Mouse (Mus musculus) liver, embryonic 11.5 days (tissue): ENCODE results near the gene Kcnj15. TPM values are rescaled to one million over a fixed set of nuclear protein-coding genes. Genes with fewer than 3 reads are reported as not detected.

Experiments used
- ATAC-seq: fragments of 200-750 bp; cut with Nextera tagmentation; replicated peaks from 2 replicates; pipeline ENCODE4 v1.8.0; 2017; ENCODE audit warnings: moderate number of reproducible peaks, mild to moderate bottlenecking, moderate TSS enrichment, moderate library complexity; ENCODE audit not compliant: low FRiP score
- DNase-seq: peaks from one replicate; pipeline ENCODE4 v3.0.0-alpha.2; 2017; ENCODE audit warnings: low spot score
- H3K27ac ChIP-seq: fragments of 300-500 bp; sonication (generic); 2 replicates; pipeline ENCODE4 v1.5.1; 2014; ENCODE audit warnings: mild to moderate bottlenecking, low read depth, low read length, control low read depth
- H3K27me3 ChIP-seq: fragments of 300-500 bp; sonication (generic); replicated peaks from 2 replicates; pipeline ENCODE4 v1.6.1; 2014; ENCODE audit warnings: low read length, mixed read lengths; ENCODE audit not compliant: control insufficient read depth, insufficient read depth
- H3K36me3 ChIP-seq: fragments of 300-500 bp; sonication (generic); 2 replicates; pipeline ENCODE4 v1.6.1; 2014; ENCODE audit warnings: mild to moderate bottlenecking, low read length, moderate library complexity, mixed read lengths; ENCODE audit not compliant: control insufficient read depth, insufficient read depth
- H3K4me1 ChIP-seq: fragments of 300-500 bp; sonication (generic); replicated peaks from 2 replicates; pipeline ENCODE4 v1.6.1; 2014; ENCODE audit warnings: low read length, mixed read lengths; ENCODE audit not compliant: control insufficient read depth, insufficient read depth
- H3K4me2 ChIP-seq: fragments of 300-500 bp; sonication (generic); 2 replicates; pipeline ENCODE4 v1.6.1; 2014; ENCODE audit warnings: mild to moderate bottlenecking, control low read depth, moderate library complexity
- H3K4me3 ChIP-seq: fragments of 300-500 bp; sonication (generic); 2 replicates; pipeline ENCODE4 v1.5.1; 2014; ENCODE audit warnings: low read depth, low read length, control low read depth
- H3K9ac ChIP-seq: fragments of 300-500 bp; sonication (generic); 2 replicates; pipeline ENCODE4 v1.6.1; 2014; ENCODE audit warnings: low read depth, low read length, control low read depth
- H3K9me3 ChIP-seq: fragments of 300-500 bp; sonication (generic); 2 replicates; pipeline ENCODE4 v1.6.1; 2016; ENCODE audit warnings: low read length, inconsistent platforms, mixed read lengths; ENCODE audit not compliant: control insufficient read depth
- WGBS: fragments of 180-500 bp; shearing (Covaris S2); extraction: QIAGEN DNeasy Blood & Tissue Kit; methylation state at CpG from one replicate; pipeline ENCODE4 v1.1.7; 2014; 5-methylcytosine and 5-hydroxymethylcytosine counted together
- polyA plus RNA-seq: library from polyadenylated mRNA; unstranded; fragments of >200 nt; fragmentation: Nextera tagmentation; extraction: Ambion mirVana; gene quantifications from 2 replicates; pipeline ENCODE4 v1.2.1, GENCODE M21; 2014

Kcnj15 gene
- polyA plus RNA-seq, 1 experiment from 2014 or later = 0.34 TPM

- Histone ChIP-seq H3K4me2 (no peak overlapping the region), H3K9ac (no peak overlapping the region), H3K9me3 (no peaks in the 10 kb centered on the region), H3K27ac (no peak overlapping the region), H3K4me3 (no peak overlapping the region), H3K4me1 (no peaks in the 10 kb centered on the region), H3K27me3 (no peaks in the 10 kb centered on the region; the same call in 1 of the 2 replicates), H3K36me3 (no peaks in the 10 kb centered on the region)
- WGBS = 52% methylated on average over 2 of the region's 2 CpGs
- ATAC-seq (no peak), DNase-seq (no peak)
Measured at GRCm38 (mm10) chr16:95219459-95219858, 37.9 kb upstream of the Kcnj15 start.

DNA sequence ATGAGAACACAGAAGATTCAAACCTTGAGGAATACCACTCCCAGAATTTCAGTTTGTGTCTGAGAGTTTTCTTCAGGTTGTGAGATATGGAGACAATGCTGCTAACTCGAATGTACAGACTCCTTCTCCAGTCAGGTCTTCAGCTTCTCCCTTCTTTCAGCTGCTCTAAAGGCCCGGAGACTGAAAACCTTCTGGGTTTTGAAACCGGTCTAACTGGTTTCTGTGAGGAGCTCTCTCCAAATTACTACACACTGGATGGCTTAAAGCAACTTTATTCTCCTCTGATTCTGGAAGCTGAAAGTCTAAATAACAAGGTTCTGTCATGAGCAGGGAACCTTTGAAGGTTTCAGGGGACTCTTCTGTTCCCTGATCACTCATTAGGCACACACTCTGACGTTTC is 36.3 kb upstream of the Kcnj15 start:
- Histone ChIP-seq H3K9ac (no peak overlapping the region), H3K9me3 (no peaks in the 10 kb centered on the region)
- no peak for DNase-seq

DNA sequence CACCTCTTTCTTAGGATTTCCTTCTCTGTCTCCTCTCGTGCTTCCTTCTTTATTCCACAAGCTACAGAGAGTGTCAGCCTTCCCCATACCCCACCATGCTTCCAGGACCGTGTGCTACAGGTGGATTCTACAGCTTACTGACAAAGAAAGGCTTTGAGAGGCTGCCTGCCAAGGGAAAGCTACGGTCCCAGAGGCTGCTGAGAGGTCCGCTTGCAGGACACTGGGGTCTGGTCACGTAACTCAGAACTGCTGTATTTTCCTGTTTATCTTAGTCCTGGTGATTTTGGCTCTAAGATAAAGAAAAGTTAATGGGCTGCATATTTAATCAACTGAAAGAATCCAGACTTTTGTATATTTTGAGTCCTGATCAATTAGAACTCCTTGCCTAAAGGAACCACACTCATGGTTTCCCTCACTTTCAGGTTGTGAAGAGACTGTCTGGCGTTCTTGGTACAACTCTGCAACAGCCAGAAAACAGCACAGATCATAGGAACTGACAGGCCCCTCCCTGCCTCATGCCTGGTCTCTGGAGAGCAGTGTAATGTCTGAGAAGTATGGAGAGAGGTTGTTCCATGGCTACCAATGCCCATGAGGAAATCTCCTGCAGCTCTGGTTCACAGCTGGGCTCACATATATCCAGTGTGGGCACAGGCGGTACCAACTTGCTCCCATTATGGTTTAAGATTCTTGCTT is 35.2 kb upstream of the Kcnj15 start:
- WGBS = 61% methylated on average over 7 of the region's 7 CpGs
- no peak overlapping the region for H3K9ac ChIP-seq
- no peaks in the 10 kb centered on the region for H3K36me3 ChIP-seq
- no peak overlapping the region for H3K27ac ChIP-seq
- no peaks in the 10 kb centered on the region for H3K4me1 ChIP-seq
- no peak overlapping the region for H3K4me3 ChIP-seq
- no peak for DNase-seq
- H3K4me2 ChIP-seq = no peak overlapping the region
- no peak for ATAC-seq
- no peaks in the 10 kb centered on the region; the same call in 1 of the 2 replicates for H3K27me3 ChIP-seq
- H3K9me3 ChIP-seq = no peaks in the 10 kb centered on the region

More for the DNA sequence above, 36.3 kb upstream of the Kcnj15 start:
- Histone ChIP-seq H3K4me1 (no peaks in the 10 kb centered on the region), H3K27ac (no peak overlapping the region), H3K4me3 (no peak overlapping the region), H3K36me3 (no peaks in the 10 kb centered on the region), H3K27me3 (no peaks in the 10 kb centered on the region; the same call in 1 of the 2 replicates), H3K4me2 (no peak overlapping the region)
- no peak for ATAC-seq
- 60% methylated on average over 4 of the region's 4 CpGs for WGBS

- Histone ChIP-seq H3K27me3 (no peaks in the 10 kb centered on the region; the same call in 1 of the 2 replicates), H3K4me1 (no peaks in the 10 kb centered on the region), H3K9me3 (no peaks in the 10 kb centered on the region), H3K27ac (no peak overlapping the region), H3K4me2 (no peak overlapping the region), H3K9ac (no peak overlapping the region), H3K4me3 (no peak overlapping the region), H3K36me3 (no peaks in the 10 kb centered on the region)
- WGBS = 78% methylated on average over 8 of the region's 8 CpGs
- ATAC-seq (no peak), DNase-seq (no peak)
Measured at GRCm38 (mm10) chr16:95223435-95223834, 33.9 kb upstream of the Kcnj15 start.

DNA sequence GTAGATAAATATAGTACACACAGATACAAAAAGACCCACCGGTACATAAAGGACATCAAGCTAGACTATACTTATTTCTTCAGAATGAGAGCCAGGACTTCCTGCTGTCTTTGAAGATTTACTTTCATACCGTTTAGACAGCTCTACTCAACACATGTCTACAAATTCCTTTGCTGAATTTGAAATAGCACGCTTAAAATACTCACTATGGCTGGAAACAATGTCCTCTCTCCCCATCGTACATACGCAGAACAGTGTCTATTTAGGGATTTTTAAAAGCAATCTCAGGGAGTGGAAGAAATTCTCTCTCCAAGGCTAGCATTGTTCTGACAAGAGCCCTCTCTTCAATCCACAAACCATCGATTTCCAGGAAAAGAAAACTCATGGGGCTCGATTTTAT is 32.1 kb upstream of the Kcnj15 start:
- Histone ChIP-seq H3K4me1 (no peaks in the 10 kb centered on the region), H3K27ac (no peak overlapping the region), H3K36me3 (no peaks in the 10 kb centered on the region), H3K9ac (no peak overlapping the region), H3K4me2 (no peak overlapping the region), H3K4me3 (no peak overlapping the region), H3K27me3 (no peaks in the 10 kb centered on the region; the same call in 1 of the 2 replicates), H3K9me3 (no peaks in the 10 kb centered on the region)
- ATAC-seq (no peak), DNase-seq (no peak)
- 75% methylated on average over 7 of the region's 7 CpGs for WGBS

DNA sequence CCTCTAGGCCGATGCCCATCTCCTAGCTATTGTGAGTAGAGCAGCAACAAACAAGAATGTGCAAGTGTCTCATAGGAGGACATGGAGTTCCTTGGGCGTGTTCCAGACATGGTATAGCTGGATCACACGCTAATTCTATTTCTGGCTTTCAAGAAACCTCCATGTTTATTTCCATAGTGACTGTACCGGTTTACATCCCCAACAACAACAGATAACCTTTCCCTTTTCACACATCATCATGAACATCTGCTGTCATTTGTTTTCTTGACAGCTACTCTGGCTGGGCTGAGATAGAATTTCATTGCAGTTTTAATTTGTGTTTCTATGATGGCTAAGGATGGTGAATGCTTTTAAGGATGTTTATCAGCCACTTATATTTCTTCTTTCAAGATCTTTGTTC is 25.6 kb upstream of the Kcnj15 start:
- H3K27ac ChIP-seq = no peak overlapping the region
- ATAC-seq (no peak), DNase-seq (no peak)
- no peak overlapping the region for H3K4me3 ChIP-seq
- H3K9me3 ChIP-seq = no peaks in the 10 kb centered on the region
- no peaks in the 10 kb centered on the region for H3K4me1 ChIP-seq
- H3K4me2 ChIP-seq = no peak overlapping the region
- WGBS = 73% methylated on average over 4 of the region's 4 CpGs
- no peaks in the 10 kb centered on the region for H3K36me3 ChIP-seq
- no peak overlapping the region for H3K9ac ChIP-seq
- H3K27me3 ChIP-seq = no peaks in the 10 kb centered on the region

DNA sequence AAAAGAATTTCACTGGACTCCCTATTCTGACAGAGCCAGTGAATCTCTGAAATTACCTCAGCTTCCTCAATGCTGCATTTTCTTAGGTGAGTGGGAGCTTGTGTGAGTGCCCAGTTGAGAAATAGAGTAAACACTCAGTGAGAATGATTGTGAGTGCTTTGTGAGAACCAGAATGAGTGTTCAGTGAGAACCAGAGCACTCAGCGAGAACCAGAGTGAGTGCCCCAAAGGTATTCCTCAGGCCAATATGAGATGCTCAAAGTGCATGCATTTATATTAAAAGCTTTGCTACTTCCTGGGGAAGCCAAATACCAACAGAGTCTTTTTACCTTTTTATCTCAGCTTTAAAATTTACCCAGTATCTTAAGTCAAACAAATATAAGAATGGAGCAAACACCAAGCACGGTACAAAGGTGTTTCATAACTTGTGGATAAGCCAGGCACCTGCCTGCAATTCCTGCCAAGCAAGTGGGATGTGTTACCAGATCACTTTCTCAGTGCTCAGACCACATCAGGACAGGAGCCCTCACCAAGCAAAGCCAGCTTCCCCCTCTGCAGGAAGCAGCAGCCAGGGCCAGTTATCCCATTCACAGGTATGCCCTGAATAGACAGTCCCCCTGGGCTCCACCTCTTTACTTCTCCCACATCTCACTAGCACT is 22.3 kb upstream of the Kcnj15 start:
- Histone ChIP-seq H3K27me3 (no peaks in the 10 kb centered on the region), H3K36me3 (no peaks in the 10 kb centered on the region), H3K27ac (no peak overlapping the region), H3K4me1 (no peaks in the 10 kb centered on the region), H3K4me2 (no peak overlapping the region), H3K9me3 (no peaks in the 10 kb centered on the region), H3K4me3 (no peak overlapping the region), H3K9ac (no peak overlapping the region)
- 73% methylated on average over 2 of the region's 2 CpGs for WGBS
- DNase-seq (no peak), ATAC-seq (no peak)

DNA sequence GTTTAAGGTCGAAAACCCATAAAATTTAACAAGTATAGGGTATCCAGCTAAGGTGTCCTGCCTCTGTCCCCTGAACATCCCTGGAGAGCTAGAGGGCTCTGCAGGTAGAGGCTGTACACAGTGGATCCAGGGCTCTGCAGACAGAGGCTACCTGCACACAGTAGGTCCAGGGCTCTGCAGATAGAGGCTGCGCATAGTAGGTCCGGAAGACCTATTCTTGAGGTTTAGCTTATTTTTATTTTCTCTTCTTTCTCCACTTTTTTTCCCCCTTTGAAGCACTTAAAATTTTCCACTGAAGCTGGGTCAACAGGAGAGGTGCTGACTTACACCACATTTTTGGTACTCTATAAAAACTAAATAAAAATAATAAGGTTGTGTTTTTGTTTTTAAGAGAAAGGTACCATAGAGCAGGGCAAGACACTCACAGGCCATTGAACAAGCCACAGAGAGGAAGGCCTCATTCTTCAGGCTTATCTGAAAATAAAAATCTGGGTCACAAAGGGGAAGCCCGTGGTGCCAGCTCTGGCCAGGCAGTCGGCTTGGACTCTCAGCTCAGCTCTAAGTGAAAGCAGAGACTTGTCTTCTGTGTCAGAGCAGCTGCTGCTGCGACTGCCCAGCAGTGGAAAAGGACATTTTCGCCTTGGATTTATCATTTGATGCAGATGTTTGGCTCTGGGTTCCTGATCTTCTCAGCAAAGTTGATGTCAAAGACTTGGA is 18.0 kb upstream of the Kcnj15 start:
- H3K4me2 ChIP-seq = no peak overlapping the region
- no peaks in the 10 kb centered on the region for H3K4me1 ChIP-seq
- no peaks in the 10 kb centered on the region for H3K36me3 ChIP-seq
- ATAC-seq = no peak
- no peaks in the 10 kb centered on the region for H3K27me3 ChIP-seq
- H3K9ac ChIP-seq = no peak overlapping the region
- WGBS = 64% methylated on average over 7 of the region's 7 CpGs
- no peak for DNase-seq
- H3K4me3 ChIP-seq = no peak overlapping the region
- no peaks in the 10 kb centered on the region for H3K9me3 ChIP-seq
- H3K27ac ChIP-seq = no peak overlapping the region
